Mouse (Mus musculus) heart, postnatal 36 days (tissue): Measurements from ENCODE around the gene Fam193a. TPM values are rescaled to one million over a fixed set of nuclear protein-coding genes. Genes with fewer than 3 reads are reported as not detected.

ENCODE experiments used
- DNase-seq, 2 experiments: peaks; one replicate each; pipeline ENCODE4 v3.0.0; 2021 to 2022
- intact Hi-C: fragments of 180-260 bp; cut with DNase I; formaldehyde crosslinking; loops from one replicate; pipeline ENCODE4 v1.15.1; 2025
- total RNA-seq, 2 experiments: library from RNA; stranded (reverse); gene quantifications; 2 replicates each; pipeline ENCODE4 v1.2.3; 2021

Fam193a gene
- 10 to 100 TPM; 23.7 TPM for total RNA-seq

DNA sequence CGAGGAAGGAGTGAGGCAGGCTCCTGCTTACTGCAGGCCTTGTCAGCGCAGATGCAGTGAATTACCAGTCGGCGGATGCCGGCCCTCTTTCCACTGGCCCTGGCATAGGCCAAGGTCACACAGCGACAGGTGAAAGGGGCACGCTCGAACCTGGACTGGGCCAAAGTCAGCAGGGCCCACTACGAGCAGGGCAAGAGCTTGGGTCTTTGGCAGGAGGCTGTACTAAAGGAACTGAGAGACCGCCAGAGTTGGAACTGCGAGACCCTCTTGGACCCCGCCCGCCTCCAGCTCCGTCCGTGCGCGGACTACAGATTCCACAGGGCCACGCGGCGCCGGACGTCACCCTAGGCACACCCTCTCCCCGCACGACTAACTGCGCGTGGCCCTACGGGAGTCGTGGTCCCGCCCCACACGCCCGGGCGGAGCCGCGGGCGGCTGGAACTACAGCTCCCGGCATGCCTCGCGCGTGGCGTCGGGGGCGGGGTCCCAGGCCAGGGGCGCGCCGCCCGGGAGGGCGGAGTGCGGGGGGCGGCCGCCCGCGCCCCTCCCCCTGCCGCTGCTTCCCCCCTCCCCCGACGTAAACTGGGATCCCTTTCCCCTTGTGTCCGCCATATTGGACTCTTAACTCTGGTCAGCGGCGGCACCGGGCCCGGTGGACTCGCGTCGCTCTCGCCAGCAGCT lies at the start of gene Fam193a:
Gene Fam193a (plus strand): TSS at position 593 of the 681 bp plus-strand sequence.
- peak; percentile 97 for DNase-seq
- intact Hi-C loops = loop anchor here (2.0 to 10.0 kb wide), 4 partner anchors 33 to 265 kb away; partner anchors contain the start of genes Mfsd10, Rnf4 and Tnip2

GRCm38 (mm10) chr5:34321236-34321635 lies 48.5 kb upstream of the Fam193a start:
- DNase-seq = no peak
- intact Hi-C loops = no loop called here

GRCm38 (mm10) chr5:34325286-34325685 lies 44.4 kb upstream of the Fam193a start:
- intact Hi-C loops = no loop called here
- DNase-seq = no peak

DNA sequence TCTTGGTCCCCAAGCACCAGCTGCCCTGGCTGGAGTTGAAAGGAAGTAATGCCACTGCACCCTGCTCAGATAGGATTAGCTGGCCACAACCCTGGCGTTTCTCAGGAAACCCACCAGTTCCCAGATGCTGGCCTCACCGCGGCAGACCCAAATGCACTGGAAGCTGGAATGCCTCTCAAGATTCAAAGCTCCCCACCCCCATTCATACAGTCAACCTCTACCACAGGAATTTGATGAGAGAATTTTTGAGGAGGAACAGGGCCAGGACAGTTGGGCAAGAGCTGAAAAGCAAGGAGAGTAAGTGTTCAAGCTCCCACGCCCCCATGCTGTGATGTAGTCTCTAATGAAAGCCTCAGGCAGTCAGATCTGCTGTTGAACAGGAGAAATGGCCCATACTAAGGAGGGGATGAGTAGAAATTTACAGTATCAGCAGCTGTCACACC lies 43.5 kb upstream of the Fam193a start:
- no peak for DNase-seq
- intact Hi-C loops = no loop called here

- intact Hi-C loops = no loop called here
- DNase-seq = peak; percentile 6 to 7
Measured at GRCm38 (mm10) chr5:34326875-34327576, 42.7 kb upstream of the Fam193a start.

- intact Hi-C loops = no loop called here
- no peak for DNase-seq
Measured at GRCm38 (mm10) chr5:34330136-34330535, 39.6 kb upstream of the Fam193a start.

- intact Hi-C loops = no loop called here
- no peak for DNase-seq
Measured at GRCm38 (mm10) chr5:34334081-34334480, 35.7 kb upstream of the Fam193a start.

DNA sequence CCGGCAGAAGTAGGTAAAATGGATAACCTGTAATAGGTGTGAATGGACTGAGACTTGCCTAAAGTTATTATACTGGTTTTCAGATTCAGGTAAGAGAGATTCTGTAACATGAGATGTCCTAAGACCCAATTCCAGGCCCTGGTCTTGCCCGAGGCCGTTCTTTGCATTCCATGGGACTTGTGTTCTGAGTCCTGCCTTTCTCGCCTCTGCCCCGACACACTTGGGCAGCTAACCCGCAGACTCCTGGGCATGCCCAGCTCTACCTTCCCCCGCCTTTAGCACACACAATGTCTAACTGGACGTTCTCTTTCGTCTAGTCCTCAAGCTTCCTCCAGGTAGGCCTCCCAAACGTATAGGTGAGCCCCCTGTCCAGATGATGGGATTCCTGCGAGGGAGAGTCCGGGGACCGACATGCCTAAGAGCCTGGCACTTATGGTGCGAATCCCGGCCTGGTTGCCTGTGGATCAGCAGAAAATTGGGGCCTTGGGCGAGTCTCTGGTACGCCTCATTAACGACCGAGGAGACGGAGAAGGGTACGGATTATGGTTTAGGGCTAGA lies 34.1 kb upstream of the Fam193a start:
- intact Hi-C loops = loop anchor here (2.0 kb wide), 1 partner anchor 33 kb away; the partner anchor contains the start of gene Fam193a
- no peak for DNase-seq

DNA sequence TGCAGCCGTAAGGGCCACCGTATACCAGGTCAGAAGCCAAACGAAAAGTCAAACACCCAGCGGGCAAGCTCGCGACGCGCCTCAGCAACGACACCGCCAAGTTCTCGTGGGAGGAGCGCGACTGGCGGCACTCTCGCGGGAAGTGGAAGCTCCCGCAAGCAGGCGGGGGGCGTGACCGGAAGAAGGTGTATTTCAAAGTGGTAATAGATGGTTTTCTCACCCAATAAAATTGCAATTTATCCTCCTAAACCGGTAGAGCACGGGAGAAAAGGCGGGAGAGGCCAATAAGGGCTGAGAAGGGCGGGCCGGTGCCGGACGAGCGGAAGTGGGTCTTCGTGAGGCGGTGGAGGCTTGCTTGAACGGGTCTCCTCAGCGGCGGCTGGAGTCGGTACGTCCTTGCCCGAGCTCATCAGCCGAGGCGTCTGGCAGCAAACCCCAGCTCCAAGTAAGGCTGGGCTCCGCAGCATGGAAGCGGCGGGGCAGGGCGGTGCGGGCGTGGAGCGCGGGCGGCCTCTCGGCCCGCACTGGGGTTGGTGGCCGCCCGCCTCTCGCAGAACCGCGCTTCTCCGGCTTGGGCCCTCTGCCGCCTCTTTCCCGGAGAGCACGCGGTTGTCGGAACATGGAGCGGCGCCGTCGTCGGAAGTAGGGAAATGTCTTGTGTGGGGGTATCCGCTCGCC lies 33.5 kb upstream of the Fam193a start, which contains the start of gene Rnf4:
Gene Rnf4 (plus strand): TSS at position 193 of the 678 bp plus-strand sequence.
- intact Hi-C loops = loop anchor here (2.0 kb wide), 1 partner anchor 33 kb away; the partner anchor contains the start of gene Fam193a
- DNase-seq = peak; percentile 98

DNA sequence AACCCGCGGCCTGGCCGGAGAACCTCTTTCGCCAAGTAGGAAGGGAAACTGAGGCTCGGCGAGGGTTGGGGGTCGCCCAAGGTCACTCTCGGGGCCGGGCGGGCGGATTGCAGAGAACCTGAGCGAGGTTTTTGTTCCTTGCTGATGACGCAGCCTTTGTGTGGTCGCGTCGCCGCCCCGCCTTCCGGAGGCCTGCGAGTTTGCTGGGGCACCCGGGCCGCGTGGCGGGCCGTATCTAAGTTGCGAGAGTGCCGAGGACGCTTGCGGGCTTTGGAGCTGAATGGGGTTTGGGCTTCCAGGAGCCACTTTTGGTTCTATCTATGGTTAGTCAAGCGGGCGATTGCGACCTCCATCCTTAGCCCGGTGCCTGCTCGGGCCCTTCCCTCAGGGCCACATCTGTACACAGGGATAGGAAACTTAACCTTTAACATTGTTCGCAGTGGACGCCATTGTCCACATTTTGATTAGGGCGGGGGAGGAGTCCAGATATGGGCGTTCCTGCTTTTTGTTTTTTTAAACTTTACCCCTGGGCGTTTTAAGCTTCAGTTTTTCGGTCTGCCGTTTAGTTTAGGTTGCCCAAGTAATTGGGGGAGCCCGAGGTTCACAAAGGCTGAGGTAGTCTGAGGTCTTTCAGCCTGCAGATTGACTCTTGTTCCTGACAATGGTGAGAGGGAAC lies 32.8 kb upstream of the Fam193a start:
- intact Hi-C loops = loop anchor here (2.0 kb wide), 1 partner anchor 32 kb away; the partner anchor contains the start of gene Fam193a

DNA sequence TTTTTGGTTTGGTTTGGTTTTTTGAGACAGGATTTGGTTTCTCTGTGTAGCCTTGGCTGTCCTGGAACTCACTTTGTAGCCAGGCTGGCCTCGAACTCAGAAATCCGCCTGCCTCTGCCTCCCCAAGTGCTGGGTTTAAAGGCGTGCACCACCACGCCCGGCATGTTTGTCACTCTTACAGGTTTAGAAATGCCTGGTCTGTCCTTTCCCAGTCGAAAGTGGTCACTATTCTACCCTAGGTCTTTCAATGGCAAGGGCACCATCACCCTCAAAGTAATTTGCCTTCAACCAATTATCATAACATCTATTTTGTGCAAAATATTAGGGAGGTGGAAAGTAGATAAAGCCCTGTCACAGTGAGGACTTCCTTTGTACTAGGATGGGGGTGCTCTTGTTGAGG lies 29.5 kb upstream of the Fam193a start:
- DNase-seq = no peak
- intact Hi-C loops = no loop called here

More for the DNA sequence above, 32.8 kb upstream of the Fam193a start:
- peak; percentile 39 to 43 for DNase-seq

DNA sequence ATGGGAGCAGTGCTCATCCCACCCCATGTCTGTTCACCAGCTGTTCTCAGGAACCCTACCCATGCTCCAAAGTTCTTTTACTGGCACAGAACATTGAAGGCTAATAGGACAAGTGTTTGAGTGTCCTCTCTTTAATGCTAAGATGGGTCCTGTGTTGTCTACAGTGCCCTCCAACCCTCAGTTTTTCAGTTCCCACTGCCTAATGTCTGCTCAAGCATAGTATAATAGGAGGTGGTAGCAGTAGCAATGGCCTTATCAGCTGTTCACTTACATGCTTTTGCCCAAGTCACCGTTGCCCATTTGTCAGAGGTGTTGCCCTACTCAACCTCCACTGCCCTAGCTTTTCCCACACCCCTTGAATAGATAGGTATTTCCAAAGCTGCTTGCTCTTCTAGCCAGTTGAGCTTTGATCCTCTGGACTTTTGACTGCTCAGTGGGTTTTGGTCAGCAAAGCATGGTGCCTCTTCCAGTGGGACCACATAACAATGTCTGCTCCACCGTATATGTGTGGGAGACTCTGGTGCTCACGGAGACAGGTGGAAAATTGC lies 17.6 kb upstream of the Fam193a start:
- intact Hi-C loops = no loop called here
- DNase-seq = no peak

DNA sequence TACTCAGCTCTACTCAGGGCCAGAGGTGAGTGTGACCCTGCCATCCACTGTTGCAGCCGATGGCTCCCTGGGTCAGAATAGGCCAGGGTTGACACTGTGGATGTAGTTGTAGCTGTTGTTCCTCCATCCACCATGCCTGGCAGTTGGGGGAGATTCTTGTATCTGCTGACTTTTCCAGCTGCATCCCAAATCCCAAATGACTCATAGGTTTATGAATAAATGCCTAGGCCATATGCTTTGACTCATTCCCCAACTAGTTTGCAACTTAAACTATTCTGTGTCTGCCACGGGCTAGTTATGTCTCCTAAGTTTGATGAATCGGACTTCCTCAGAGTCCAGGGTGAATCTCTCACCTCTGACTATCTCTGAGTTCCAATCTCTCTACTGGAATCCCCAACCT lies 9.5 kb upstream of the Fam193a start:
- DNase-seq = no peak
- intact Hi-C loops = loop anchor here (10.0 kb wide), 1 partner anchor 275 kb away; the partner anchor contains the start of gene Mfsd10

DNA sequence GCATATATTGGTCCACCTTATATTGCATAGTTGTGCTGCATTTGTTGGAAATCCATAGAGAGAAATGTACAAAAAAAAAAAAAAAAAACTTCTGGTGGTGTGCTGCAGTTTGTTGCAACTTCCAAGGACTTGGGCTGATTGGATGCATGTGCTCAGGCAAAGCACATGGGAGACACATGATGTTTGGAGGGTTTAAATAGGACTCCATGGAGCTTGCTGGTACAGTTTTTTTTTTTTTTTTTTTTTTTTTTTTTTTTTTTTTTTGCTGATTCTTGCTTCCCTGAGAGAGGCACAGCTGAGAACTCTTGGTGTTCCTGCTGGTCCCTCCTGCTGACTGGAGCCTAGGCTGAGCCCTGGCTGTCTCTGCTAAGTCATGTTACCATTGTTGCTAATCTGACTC lies 6.6 kb upstream of the Fam193a start:
- no peak for DNase-seq
- intact Hi-C loops = loop anchor here (10.0 kb wide), 1 partner anchor 272 kb away; the partner anchor contains the start of gene Mfsd10

- intact Hi-C loops = loop anchor here (2.0 to 10.0 kb wide), 2 partner anchors 32 to 266 kb away; partner anchors contain the start of genes Mfsd10 and Rnf4
- no peak for DNase-seq
Measured at GRCm38 (mm10) chr5:34368551-34369290, 1.0 kb upstream of the Fam193a start.

- intact Hi-C loops = loop anchor here (5.0 kb wide), 2 partner anchors 42 to 142 kb away; partner anchors contain the start of gene Tnip2
Measured at GRCm38 (mm10) chr5:34370022-34370823, 490 bp downstream of the Fam193a start.

GRCm38 (mm10) chr5:34370840-34371239 lies 1.1 kb downstream of the Fam193a start:
- intact Hi-C loops = loop anchor here (5.0 kb wide), 2 partner anchors 41 to 141 kb away; partner anchors contain the start of gene Tnip2
- no peak for DNase-seq

More at GRCm38 (mm10) chr5:34370022-34370823, 490 bp downstream of the Fam193a start:
- peak; percentile 31 to 41 for DNase-seq

- DNase-seq = no peak
- intact Hi-C loops = loop anchor here (5.0 kb wide), 2 partner anchors 40 to 140 kb away; partner anchors contain the start of gene Tnip2
Measured at GRCm38 (mm10) chr5:34372141-34372540, 2.4 kb downstream of the Fam193a start.
